Mouse (Mus musculus) embryonic facial prominence, embryonic 11.5 days (tissue): ENCODE data around the gene Mex3d. TPM values are rescaled to one million over a fixed set of nuclear protein-coding genes. Genes with fewer than 3 reads are reported as not detected.

Experiments used
- ATAC-seq: fragments of 200-750 bp; cut with Nextera tagmentation; replicated peaks from 2 replicates; pipeline ENCODE4 v1.8.0; 2017; ENCODE audit warnings: low read depth; ENCODE audit not compliant: insufficient number of reproducible peaks, low FRiP score, low TSS enrichment
- DNase-seq: peaks from one replicate; pipeline ENCODE4 v3.0.0-alpha.2; 2015; ENCODE audit warnings: low spot score
- H3K27ac ChIP-seq: fragments of 300-500 bp; sonication (generic); replicated peaks from 2 replicates; pipeline ENCODE4 v1.5.1; 2014; ENCODE audit warnings: mild to moderate bottlenecking, low read depth, low read length, control low read depth
- H3K27me3 ChIP-seq: fragments of 300-500 bp; sonication (generic); 2 replicates; pipeline ENCODE4 v1.6.1; 2014; ENCODE audit warnings: mild to moderate bottlenecking, low read length, moderate library complexity, mixed read lengths; ENCODE audit not compliant: control insufficient read depth, insufficient read depth
- H3K36me3 ChIP-seq: fragments of 300-500 bp; sonication (generic); replicated peaks from 2 replicates; pipeline ENCODE4 v1.6.1; 2014; ENCODE audit warnings: low read depth, mild to moderate bottlenecking, low read length, moderate library complexity, mixed read lengths; ENCODE audit not compliant: control insufficient read depth, insufficient read depth
- H3K4me1 ChIP-seq: fragments of 300-500 bp; sonication (generic); 2 replicates; pipeline ENCODE4 v1.6.1; 2014; ENCODE audit warnings: low read length, mixed read lengths; ENCODE audit not compliant: control insufficient read depth, insufficient read depth
- H3K4me2 ChIP-seq: fragments of 300-500 bp; sonication (generic); 2 replicates; pipeline ENCODE4 v1.6.1; 2014; ENCODE audit warnings: low read depth, mild to moderate bottlenecking, control low read depth, low read length, moderate library complexity
- H3K4me3 ChIP-seq: fragments of 300-500 bp; sonication (generic); 2 replicates; pipeline ENCODE4 v1.5.1; 2014; ENCODE audit warnings: low read depth, low read length, control low read depth
- H3K9ac ChIP-seq: fragments of 300-500 bp; sonication (generic); replicated peaks from 2 replicates; pipeline ENCODE4 v1.6.1; 2014; ENCODE audit warnings: mild to moderate bottlenecking, control low read depth, low read length
- H3K9me3 ChIP-seq: fragments of 300-500 bp; sonication (generic); replicated peaks from 2 replicates; pipeline ENCODE4 v1.6.1; 2016; ENCODE audit warnings: mild to moderate bottlenecking, low read length, inconsistent platforms, mixed read lengths; ENCODE audit not compliant: control insufficient read depth
- WGBS: fragments of 180-500 bp; shearing (Covaris S2); extraction: QIAGEN DNeasy Blood & Tissue Kit; methylation state at CpG from one replicate; pipeline ENCODE4 v1.1.7; 2014; 5-methylcytosine and 5-hydroxymethylcytosine counted together
- polyA plus RNA-seq: library from polyadenylated mRNA; unstranded; fragments of >200 nt; fragmentation: Nextera tagmentation; extraction: Ambion mirVana; gene quantifications from 2 replicates; pipeline ENCODE4 v1.2.1, GENCODE M21; 2014

Mex3d gene
- polyA plus RNA-seq, 1 experiment from 2014 or later, result 10.3 TPM

DNA sequence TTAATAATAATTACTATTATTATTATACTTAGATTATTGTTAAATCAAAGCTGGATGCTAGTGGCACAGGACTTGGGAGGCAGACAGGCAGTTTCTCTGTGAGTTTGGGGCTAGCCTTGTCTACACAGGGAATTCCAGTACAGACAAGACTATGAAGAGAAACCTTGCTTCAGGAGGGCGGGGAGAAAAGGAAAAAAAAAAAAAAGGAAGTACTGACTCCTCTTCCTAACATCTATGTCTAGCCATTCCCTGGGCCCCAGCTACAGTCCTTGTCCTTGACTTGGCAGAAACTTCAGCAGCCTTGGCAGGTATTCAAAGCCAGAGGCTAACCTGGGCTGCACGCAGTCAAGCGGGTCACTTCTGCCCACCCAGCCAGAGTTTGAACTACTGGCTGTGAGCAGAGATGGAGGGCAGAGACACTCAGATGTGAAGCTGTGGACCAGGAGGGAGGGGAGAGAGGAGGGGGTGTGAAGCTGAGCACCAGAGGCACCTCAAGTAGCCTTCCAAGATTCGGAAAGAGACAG, 1.8 kb upstream of the Mex3d start:
- Histone ChIP-seq H3K4me3 (no peak overlapping the region), H3K4me2 (no peak overlapping the region), H3K27me3 (no peaks in the 10 kb centered on the region), H3K9ac (no peak overlapping the region), H3K36me3 (peaks cover 30% of the 10 kb centered on the region), H3K27ac (no peak overlapping the region), H3K9me3 (no peaks in the 10 kb centered on the region), H3K4me1 (peaks cover 14% of the 10 kb centered on the region)
- ATAC-seq, result no peak
- 80% methylated on average over 4 of the region's 4 CpGs for WGBS
- DNase-seq, result no peak

DNA sequence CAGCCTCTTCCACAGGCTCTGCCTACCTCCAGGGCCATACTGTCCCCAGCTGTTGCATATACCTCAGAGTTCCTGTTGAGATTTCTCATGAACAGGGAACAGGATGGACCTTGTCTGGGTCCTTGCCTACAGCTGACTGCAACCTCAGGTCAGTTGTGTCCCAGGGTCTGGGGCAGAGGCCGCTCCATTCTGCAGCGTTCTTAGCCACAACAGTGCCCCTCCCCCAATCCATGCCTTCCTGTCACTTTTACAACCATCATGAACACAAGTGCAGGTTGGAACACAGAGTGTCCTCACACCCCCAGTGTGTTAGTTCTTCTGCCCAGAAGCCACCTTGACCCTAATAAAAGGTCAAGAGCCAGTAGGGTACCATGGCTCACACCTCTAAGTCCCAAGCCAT, 1.3 kb upstream of the Mex3d start:
- Histone ChIP-seq H3K4me3 (no peak overlapping the region; the same call in 1 of the 2 replicates), H3K27me3 (no peaks in the 10 kb centered on the region), H3K9me3 (no peaks in the 10 kb centered on the region), H3K4me2 (no peak overlapping the region), H3K27ac (no peak overlapping the region), H3K9ac (peak overlapping the region; percentile 97; the same call in 1 of the 2 replicates), H3K4me1 (peaks cover 18% of the 10 kb centered on the region), H3K36me3 (peaks cover 25% of the 10 kb centered on the region)
- DNase-seq (no peak), ATAC-seq (no peak)
- 34% methylated on average over 2 of the region's 2 CpGs for WGBS

GRCm38 (mm10) chr10:80386735-80387471, 556 bp downstream of the Mex3d start:
- 0% methylated on average over 66 of the region's 94 CpGs for WGBS
- DNase-seq (peak; percentile 26), ATAC-seq (no peak)
- H3K27ac ChIP-seq, result peak overlapping the region; percentile 78
- no peaks in the 10 kb centered on the region for H3K9me3 ChIP-seq
- H3K27me3 ChIP-seq, result no peaks in the 10 kb centered on the region
- peaks cover 18% of the 10 kb centered on the region for H3K4me1 ChIP-seq
- H3K9ac ChIP-seq, result peak overlapping the region; percentile 97
- H3K4me3 ChIP-seq, result peak overlapping the region; percentile 99
- H3K4me2 ChIP-seq, result peak overlapping the region; percentile 93
- H3K36me3 ChIP-seq, result peaks cover 11% of the 10 kb centered on the region

- Histone ChIP-seq H3K9me3 (no peaks in the 10 kb centered on the region), H3K4me2 (peak overlapping the region; percentile 93), H3K4me1 (peaks cover 18% of the 10 kb centered on the region), H3K4me3 (peak overlapping the region; percentile 99), H3K27ac (peak overlapping the region; percentile 78), H3K9ac (peak overlapping the region; percentile 97), H3K36me3 (peaks cover 18% of the 10 kb centered on the region), H3K27me3 (no peaks in the 10 kb centered on the region)
- under 1% methylated on average over 34 of the region's 34 CpGs for WGBS
- DNase-seq (peak; percentile 82), ATAC-seq (peak; percentile 65)
These were observed 1.4 kb downstream of the Mex3d start for GRCm38 (mm10) chr10:80385811-80386734.

- 18% methylated on average over 7 of the region's 7 CpGs for WGBS
- no peak for DNase-seq
- peaks cover 18% of the 10 kb centered on the region for H3K4me1 ChIP-seq
- no peaks in the 10 kb centered on the region for H3K27me3 ChIP-seq
- H3K4me3 ChIP-seq, result peak overlapping the region; percentile 99
- peak overlapping the region; percentile 78; the same call in 1 of the 2 replicates for H3K27ac ChIP-seq
- H3K9ac ChIP-seq, result peak overlapping the region; percentile 97
- no peaks in the 10 kb centered on the region for H3K9me3 ChIP-seq
- peaks cover 21% of the 10 kb centered on the region for H3K36me3 ChIP-seq
- ATAC-seq, result no peak
- peak overlapping the region; percentile 93 for H3K4me2 ChIP-seq
These were observed 2.1 kb downstream of the Mex3d start for GRCm38 (mm10) chr10:80385310-80385709.

- peaks cover 18% of the 10 kb centered on the region for H3K4me1 ChIP-seq
- no peak for ATAC-seq
- no peaks in the 10 kb centered on the region for H3K27me3 ChIP-seq
- H3K4me2 ChIP-seq, result peak overlapping the region; percentile 93
- H3K9ac ChIP-seq, result peak overlapping the region; percentile 97
- 84% methylated on average over 7 of the region's 7 CpGs for WGBS
- H3K4me3 ChIP-seq, result peak overlapping the region; percentile 99
- no peak overlapping the region for H3K27ac ChIP-seq
- H3K9me3 ChIP-seq, result no peaks in the 10 kb centered on the region
- no peak for DNase-seq
- peaks cover 22% of the 10 kb centered on the region for H3K36me3 ChIP-seq
These were observed 2.8 kb downstream of the Mex3d start for GRCm38 (mm10) chr10:80384709-80385108.

GRCm38 (mm10) chr10:80384115-80384639, 3.3 kb downstream of the Mex3d start:
- H3K27me3 ChIP-seq, result no peaks in the 10 kb centered on the region
- 91% methylated on average over 4 of the region's 4 CpGs for WGBS
- H3K36me3 ChIP-seq, result peaks cover 22% of the 10 kb centered on the region
- H3K9ac ChIP-seq, result 0 out of 2 replicates have a peak overlapping the region, but pooled peaks have one; percentile 13
- peak overlapping the region; percentile 93 for H3K4me2 ChIP-seq
- no peak for ATAC-seq
- H3K27ac ChIP-seq, result no peak overlapping the region
- H3K9me3 ChIP-seq, result no peaks in the 10 kb centered on the region
- H3K4me3 ChIP-seq, result peak overlapping the region; percentile 99
- H3K4me1 ChIP-seq, result peaks cover 18% of the 10 kb centered on the region
- no peak for DNase-seq
